8 mouse cellular contexts compared by ENCODE assay signal in the genomic region with DNA sequence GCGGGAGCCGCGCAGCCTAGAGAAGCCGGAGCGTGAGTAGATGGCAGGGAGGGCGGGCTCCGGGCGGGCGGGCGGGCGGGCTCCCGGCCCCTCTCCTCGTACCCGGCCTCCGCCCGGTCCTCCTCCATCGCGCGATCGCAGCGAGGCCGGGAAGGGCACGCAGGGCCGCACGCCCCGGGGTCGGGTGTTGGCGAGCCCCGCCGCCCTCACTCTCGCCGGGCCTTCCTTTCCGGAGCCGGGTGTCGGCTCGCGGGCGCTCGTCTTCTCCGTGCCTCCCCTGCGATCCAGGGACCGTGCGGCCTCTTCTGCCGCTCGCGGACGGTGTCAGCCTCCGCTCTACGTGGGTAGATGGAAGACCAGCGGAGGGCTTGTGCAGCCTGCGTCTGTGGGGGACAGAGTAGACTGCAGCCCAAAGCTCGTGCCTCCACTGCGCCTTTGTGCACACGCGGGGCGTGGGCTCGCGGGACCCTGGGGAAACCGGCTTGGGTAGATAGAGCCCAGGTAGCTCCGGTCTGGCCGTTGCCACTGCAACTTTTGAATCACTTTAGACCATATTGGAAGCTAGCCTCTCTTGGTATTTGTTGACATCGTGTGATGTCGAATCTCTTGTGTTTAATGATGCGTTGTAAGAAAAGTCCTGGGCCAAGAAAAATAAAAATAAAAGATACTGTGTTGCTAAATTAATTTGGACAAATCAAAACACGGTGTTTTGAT. TPM values are rescaled to one million over a fixed set of nuclear protein-coding genes. Genes with fewer than 3 reads are reported as not detected.
DNase-seq lines count a peak whose midpoint lies in the region; ATAC-seq and TF ChIP-seq lines count a peak whose summit lies in the region.

A gene (plus strand): TSS at position 211 of the 714 bp plus-strand sequence.

- no peak for TF ChIP-seq EP300 in MEL (IDR thresholded peaks at IDR 0.05; ENCODE audit: low read depth in 1 of 2, low read length in 2 of 2)
- TF ChIP-seq EP300 in heart, postnatal 0 days (IDR thresholded peaks at IDR 0.05; ENCODE audit: low read depth): no peak

- H3K4me3 ChIP-seq in MEL (ENCODE audit: control insufficient read depth in 1 of 2, insufficient read depth in 1 of 2, low read depth in 2 of 2, low read length in 2 of 2): peak within 1 kb of the TSS; percentile 70 to 98
- H3K4me3 ChIP-seq in forebrain, embryonic 13.5 days: peak within 1 kb of the TSS; percentile 92
- peak within 1 kb of the TSS; percentile 74 for H3K4me3 ChIP-seq in heart, postnatal 0 days (ENCODE audit: low read depth, low read length)
- peak within 1 kb of the TSS; percentile 87 for H3K4me3 ChIP-seq in lung, embryonic 14.5 days (ENCODE audit: low read depth, low read length)

- H3K27ac ChIP-seq in MEL (ENCODE audit: control insufficient read depth, low read depth, low read length): peak within 1 kb of the TSS; percentile 70
- peak within 1 kb of the TSS; percentile 96 for H3K27ac ChIP-seq in forebrain, embryonic 13.5 days
- H3K27ac ChIP-seq in heart, postnatal 0 days (ENCODE audit: low read depth): peak within 1 kb of the TSS; percentile 99
- H3K27ac ChIP-seq in lung, embryonic 14.5 days (ENCODE audit: low read depth): peak within 1 kb of the TSS; percentile 99

- H3K9ac ChIP-seq in MEL (ENCODE audit: control insufficient read depth, low read depth, low read length, poor library complexity, severe bottlenecking): peak within 1 kb of the TSS; percentile 87
- H3K9ac ChIP-seq in forebrain, embryonic 13.5 days: peak within 1 kb of the TSS; percentile 92
- peak within 1 kb of the TSS; percentile 98 for H3K9ac ChIP-seq in heart, postnatal 0 days (replicated peaks; ENCODE audit: low read depth, low read length)
- peak within 1 kb of the TSS; percentile 94 for H3K9ac ChIP-seq in lung, embryonic 14.5 days

- TF ChIP-seq CTCF in MEL (IDR thresholded peaks at IDR 0.05 in 2 of 3, conservative IDR thresholded peaks at IDR 0.05 in 1 of 3; ENCODE audit: control insufficient read depth in 1 of 3, insufficient read depth in 1 of 3, low read depth in 2 of 3, low read length in 3 of 3, poor library complexity in 1 of 3, severe bottlenecking in 1 of 3): no peak
- no peak for TF ChIP-seq CTCF in heart, postnatal 0 days (IDR thresholded peaks at IDR 0.05; ENCODE audit: low read depth)
- TF ChIP-seq CTCF in lung, embryonic 14.5 days (IDR thresholded peaks at IDR 0.05; ENCODE audit: low read depth): no peak

- H3K79me2 ChIP-seq in MEL (ENCODE audit: control insufficient read depth, insufficient read depth, low read length, poor library complexity): peaks cover 30% of the 10 kb centered on the region

- no peaks in the 10 kb centered on the region for H3K27me3 ChIP-seq in MEL (ENCODE audit: control insufficient read depth in 1 of 2, insufficient read depth in 2 of 2, low read length in 2 of 2)
- no peaks in the 10 kb centered on the region for H3K27me3 ChIP-seq in forebrain, embryonic 13.5 days
- no peaks in the 10 kb centered on the region for H3K27me3 ChIP-seq in heart, postnatal 0 days (ENCODE audit: control insufficient read depth, insufficient read depth, low read length)
- no peaks in the 10 kb centered on the region for H3K27me3 ChIP-seq in lung, embryonic 14.5 days (ENCODE audit: insufficient read depth, low read length)

- DNase-seq in MEL (ENCODE audit: low read depth, low spot score): peak; percentile 66
- DNase-seq in heart, postnatal 0 days (ENCODE audit: low spot score): peak; percentile 26
- peak; percentile 68 to 78 for DNase-seq in kidney, postnatal 4 days
- peak; percentile 66 for DNase-seq in lung, embryonic 14.5 days
- peak; percentile 27 for DNase-seq in ovary, adult 18-20 months (ENCODE audit: low spot score)
- peak; percentile 74 for DNase-seq in thymus, postnatal 14 days

- peak within 1 kb of the TSS; percentile 72 for H3K4me2 ChIP-seq in forebrain, embryonic 13.5 days
- H3K4me2 ChIP-seq in heart, postnatal 0 days (ENCODE audit: low read depth, low read length): peak within 1 kb of the TSS; percentile 87
- H3K4me2 ChIP-seq in lung, embryonic 14.5 days: peak within 1 kb of the TSS; percentile 78

- ATAC-seq in cerebellum, adult (ENCODE audit: insufficient number of reproducible peaks, low FRiP score, low TSS enrichment): peak; percentile 31
- peak; percentile 66 for ATAC-seq in forebrain, embryonic 13.5 days
- ATAC-seq in heart, postnatal 0 days (ENCODE audit: insufficient read depth, low read depth): peak; percentile 57
- peak; percentile 62 for ATAC-seq in lung, embryonic 14.5 days (ENCODE audit: insufficient read depth)

- under 1% methylated on average over 22 of the region's 65 CpGs for WGBS in forebrain, embryonic 13.5 days
- 0% methylated on average over 26 of the region's 65 CpGs for WGBS in heart, postnatal 0 days
- under 1% methylated on average over 59 of the region's 65 CpGs for WGBS in lung, embryonic 14.5 days

- no peak for TF ChIP-seq POLR2A in MEL (IDR thresholded peaks at IDR 0.05; ENCODE audit: control insufficient read depth in 1 of 2, insufficient read depth in 1 of 2, low read depth in 1 of 2, low read length in 2 of 2, poor library complexity in 1 of 2)

- H3K36me3 ChIP-seq in MEL (ENCODE audit: control insufficient read depth in 1 of 2, insufficient read depth in 2 of 2, low read length in 2 of 2): 0 out of 4 replicates have a peak, but pooled peaks cover 0 to 2% of the 10 kb centered on the region in 2 experiments
- H3K36me3 ChIP-seq in forebrain, embryonic 13.5 days (ENCODE audit: poor library complexity, severe bottlenecking): no peaks in the 10 kb centered on the region
- no peaks in the 10 kb centered on the region for H3K36me3 ChIP-seq in heart, postnatal 0 days (replicated peaks; ENCODE audit: control insufficient read depth, insufficient read depth, low read length)
- H3K36me3 ChIP-seq in lung, embryonic 14.5 days (ENCODE audit: insufficient read depth): no peaks in the 10 kb centered on the region

- TF ChIP-seq RAD21 in MEL (IDR thresholded peaks at IDR 0.05; ENCODE audit: low read depth, low read length): no peak

- H3K9me3 ChIP-seq in MEL (replicated peaks; ENCODE audit: insufficient read depth, low read length): no peaks in the 10 kb centered on the region
- H3K9me3 ChIP-seq in forebrain, embryonic 13.5 days (replicated peaks): no peaks in the 10 kb centered on the region
- H3K9me3 ChIP-seq in heart, postnatal 0 days (replicated peaks; ENCODE audit: control insufficient read depth, low read length): no peaks in the 10 kb centered on the region
- H3K9me3 ChIP-seq in lung, embryonic 14.5 days (ENCODE audit: low read depth, low read length): no peaks in the 10 kb centered on the region

- peaks cover 2 to 3% of the 10 kb centered on the region in 2 experiments; a peak in 1 of 4 replicates for H3K4me1 ChIP-seq in MEL (ENCODE audit: control insufficient read depth in 1 of 2, insufficient read depth in 2 of 2, low read length in 2 of 2)
- peaks cover 37% of the 10 kb centered on the region for H3K4me1 ChIP-seq in forebrain, embryonic 13.5 days
- peaks cover 28% of the 10 kb centered on the region for H3K4me1 ChIP-seq in heart, postnatal 0 days (ENCODE audit: control insufficient read depth, insufficient read depth)
- H3K4me1 ChIP-seq in lung, embryonic 14.5 days (ENCODE audit: insufficient read depth): peaks cover 13% of the 10 kb centered on the region; the same call in 1 of the 2 replicates

TF ChIP-seq in MEL, 35 proteins besides CTCF, POLR2A, EP300 and RAD21:
- no peak for TF ChIP-seq BHLHE40 (IDR thresholded peaks at IDR 0.05; ENCODE audit: borderline replicate concordance, low read depth, low read length)
- TF ChIP-seq MAFK (IDR thresholded peaks at IDR 0.05; ENCODE audit: borderline replicate concordance, low read depth, low read length): no peak
- TF ChIP-seq SIN3A (IDR thresholded peaks at IDR 0.05; ENCODE audit: low read length): peak; percentile 73
- 0 out of 2 replicates have a peak, but pooled peaks have one; percentile 14 for TF ChIP-seq TBP (IDR thresholded peaks at IDR 0.05; ENCODE audit: low read depth, low read length)
- TF ChIP-seq NRF1 (IDR thresholded peaks at IDR 0.05; ENCODE audit: insufficient read depth, low read depth, low read length, poor library complexity, severe bottlenecking): 0 out of 2 replicates have a peak, but pooled peaks have one; percentile 4
- TF ChIP-seq TCF12 (IDR thresholded peaks at IDR 0.05; ENCODE audit: low read depth, low read length): no peak
- TF ChIP-seq GABPA (IDR thresholded peaks at IDR 0.05; ENCODE audit: low read depth, low read length): no peak
- no peak for TF ChIP-seq POLR2AphosphoS2 (IDR thresholded peaks at IDR 0.05; ENCODE audit: low read length)
- no peak for TF ChIP-seq MYC (IDR thresholded peaks at IDR 0.05; ENCODE audit: low read depth, low read length)
- peak; percentile 96; the same call in 1 of the 2 replicates for TF ChIP-seq UBTF (IDR thresholded peaks at IDR 0.05; ENCODE audit: borderline replicate concordance, insufficient read depth, low read depth, low read length)
- peak; percentile 58; the same call in 1 of the 2 replicates for TF ChIP-seq MXI1 (IDR thresholded peaks at IDR 0.05; ENCODE audit: low read depth, low read length)
- TF ChIP-seq ZC3H11A (IDR thresholded peaks at IDR 0.05; ENCODE audit: low read depth, low read length): no peak
- TF ChIP-seq MYB (IDR thresholded peaks at IDR 0.05; ENCODE audit: low read depth, low read length): no peak
- TF ChIP-seq SMC3 (IDR thresholded peaks at IDR 0.05; ENCODE audit: low read depth, low read length): no peak
- no peak for TF ChIP-seq ZKSCAN1 (IDR thresholded peaks at IDR 0.05; ENCODE audit: low read depth, low read length)
- no peak for TF ChIP-seq NELFE (IDR thresholded peaks at IDR 0.05; ENCODE audit: low read depth, low read length)
- no peak for TF ChIP-seq GATA1 (IDR thresholded peaks at IDR 0.05; ENCODE audit: low read depth, low read length)
- TF ChIP-seq USF2 (IDR thresholded peaks at IDR 0.05; ENCODE audit: borderline replicate concordance in 1 of 2, insufficient read depth in 1 of 2, low read depth in 1 of 2, low read length in 2 of 2): no peak
- TF ChIP-seq MAZ (IDR thresholded peaks at IDR 0.05; ENCODE audit: low read depth, low read length): no peak

RNA-seq across cellular contexts. Expression of the gene that starts here (rescaled TPM):
- 11.1 and 11.7 TPM in 2 replicates for total RNA-seq in MEL (2012; rRNA removed)
- 10 to 100 TPM in 1 of 2 experiments, not detected in 1; 13.1 TPM for polyA plus RNA-seq in MEL (2012; ENCODE audit: insufficient read depth in 1 of 2, insufficient read length in 2 of 2, low read depth in 1 of 2, low replicate concordance in 2 of 2, missing spikeins in 1 of 2)
- 16.2 and 17.1 TPM in 2 replicates for polyA plus RNA-seq in forebrain, embryonic 13.5 days (2015; fragmentation: Nextera tagmentation; extraction: Ambion mirVana)
- 19.2 and 20.4 TPM in 2 replicates for total RNA-seq in heart, postnatal 0 days (2014; rRNA removed; ENCODE audit: low replicate concordance)
- 6.7 and 7.7 TPM in 2 replicates for polyA plus RNA-seq in heart, postnatal 0 days (2015; fragmentation: Nextera tagmentation; extraction: Ambion mirVana)
- polyA plus RNA-seq in lung, embryonic 14.5 days (2014; fragmentation: Nextera tagmentation; extraction: Ambion mirVana): 17.3 and 17.6 TPM in 2 replicates

Comparison
In these comparisons a context has a peak if more than half of its experiments do, and no peak if none do; other contexts are left out.
1. Peak in every context shown above with its lines: DNase-seq, ATAC-seq, H3K4me3 ChIP-seq and H3K27ac ChIP-seq.